Mouse (Mus musculus): ENCODE results near the gene Dcun1d1. TPM values are rescaled to one million over a fixed set of nuclear protein-coding genes. Genes with fewer than 3 reads are reported as not detected.

Dcun1d1 gene
- polyA plus RNA-seq (2014; fragmentation: Nextera tagmentation; extraction: Ambion mirVana): 84.4 and 89.6 TPM in 2 replicates

- Histone ChIP-seq H3K4me1 (ENCODE audit: control insufficient read depth, insufficient read depth, low read length) (peaks cover 7% of the 10 kb centered on the region; the same call in 1 of the 2 replicates), H3K9me3 (ENCODE audit: control insufficient read depth, low read length) (no peaks in the 10 kb centered on the region), H3K9ac (ENCODE audit: low read depth, low read length) (no peak within 1 kb of the TSS), H3K4me2 (ENCODE audit: low read depth, low read length) (no peak within 1 kb of the TSS), H3K27ac (replicated peaks; ENCODE audit: low read depth, low read length) (no peak within 1 kb of the TSS), H3K27me3 (replicated peaks; ENCODE audit: control insufficient read depth, insufficient read depth, low read length) (no peaks in the 10 kb centered on the region), H3K4me3 (ENCODE audit: low read depth, low read length) (no peak within 1 kb of the TSS), H3K36me3 (ENCODE audit: control insufficient read depth, insufficient read depth, low read length) (peaks cover 6% of the 10 kb centered on the region; the same call in 1 of the 2 replicates)
- DNase-seq (ENCODE audit: low spot score) (no peak), ATAC-seq (ENCODE audit: low read depth) (no peak)
- WGBS: 91% methylated on average over 6 of the region's 6 CpGs
These were observed at the start of gene Dcun1d1 for GRCm38 (mm10) chr3:35937345-35937744. Gene Dcun1d1, minus strand, starts transcription at chr3:35937445.

GRCm38 (mm10) chr3:35986266-35986665 lies 49.0 kb upstream of the Dcun1d1 start:
- WGBS: 97% methylated on average over 6 of the region's 6 CpGs

GRCm38 (mm10) chr3:35973551-35973950 lies 36.3 kb upstream of the Dcun1d1 start:
- DNase-seq (ENCODE audit: low spot score) (no peak), ATAC-seq (ENCODE audit: low read depth) (0 out of 2 replicates have a peak, but pooled peaks have one; percentile 53)
- Histone ChIP-seq H3K9me3 (ENCODE audit: control insufficient read depth, low read length) (no peaks in the 10 kb centered on the region), H3K36me3 (ENCODE audit: control insufficient read depth, insufficient read depth, low read length) (peaks cover 65% of the 10 kb centered on the region), H3K4me2 (ENCODE audit: low read depth, low read length) (no peak overlapping the region), H3K27ac (replicated peaks; ENCODE audit: low read depth, low read length) (no peak overlapping the region), H3K27me3 (replicated peaks; ENCODE audit: control insufficient read depth, insufficient read depth, low read length) (no peaks in the 10 kb centered on the region), H3K9ac (ENCODE audit: low read depth, low read length) (no peak overlapping the region), H3K4me3 (ENCODE audit: low read depth, low read length) (no peak overlapping the region), H3K4me1 (ENCODE audit: control insufficient read depth, insufficient read depth, low read length) (no peaks in the 10 kb centered on the region)
- 69% methylated on average over 7 of the region's 7 CpGs for WGBS

More at GRCm38 (mm10) chr3:35986266-35986665, 49.0 kb upstream of the Dcun1d1 start:
- H3K9me3 ChIP-seq (ENCODE audit: control insufficient read depth, low read length): no peaks in the 10 kb centered on the region
- H3K4me3 ChIP-seq (ENCODE audit: low read depth, low read length): no peak overlapping the region
- ATAC-seq (ENCODE audit: low read depth): no peak
- no peaks in the 10 kb centered on the region for H3K27me3 ChIP-seq (replicated peaks; ENCODE audit: control insufficient read depth, insufficient read depth, low read length)
- no peak overlapping the region for H3K4me2 ChIP-seq (ENCODE audit: low read depth, low read length)
- no peak overlapping the region for H3K27ac ChIP-seq (replicated peaks; ENCODE audit: low read depth, low read length)
- H3K4me1 ChIP-seq (ENCODE audit: control insufficient read depth, insufficient read depth, low read length): no peaks in the 10 kb centered on the region
- no peak for DNase-seq (ENCODE audit: low spot score)
- peaks cover 68% of the 10 kb centered on the region for H3K36me3 ChIP-seq (ENCODE audit: control insufficient read depth, insufficient read depth, low read length)
- H3K9ac ChIP-seq (ENCODE audit: low read depth, low read length): no peak overlapping the region

GRCm38 (mm10) chr3:35972985-35973384 lies 35.7 kb upstream of the Dcun1d1 start:
- no peak overlapping the region for H3K9ac ChIP-seq (ENCODE audit: low read depth, low read length)
- 0 out of 2 replicates have a peak, but pooled peaks have one; percentile 65 for ATAC-seq (ENCODE audit: low read depth)
- no peaks in the 10 kb centered on the region for H3K4me1 ChIP-seq (ENCODE audit: control insufficient read depth, insufficient read depth, low read length)
- no peaks in the 10 kb centered on the region for H3K27me3 ChIP-seq (replicated peaks; ENCODE audit: control insufficient read depth, insufficient read depth, low read length)
- H3K4me3 ChIP-seq (ENCODE audit: low read depth, low read length): no peak overlapping the region
- 87% methylated on average over 4 of the region's 4 CpGs for WGBS
- no peak overlapping the region for H3K4me2 ChIP-seq (ENCODE audit: low read depth, low read length)
- H3K27ac ChIP-seq (replicated peaks; ENCODE audit: low read depth, low read length): no peak overlapping the region
- H3K9me3 ChIP-seq (ENCODE audit: control insufficient read depth, low read length): no peaks in the 10 kb centered on the region
- DNase-seq (ENCODE audit: low spot score): no peak
- peaks cover 64% of the 10 kb centered on the region for H3K36me3 ChIP-seq (ENCODE audit: control insufficient read depth, insufficient read depth, low read length)

GRCm38 (mm10) chr3:35971149-35971548 lies 33.9 kb upstream of the Dcun1d1 start:
- WGBS: 95% methylated on average over 12 of the region's 12 CpGs

GRCm38 (mm10) chr3:35970441-35970840 lies 33.2 kb upstream of the Dcun1d1 start:
- DNase-seq (ENCODE audit: low spot score) (no peak), ATAC-seq (ENCODE audit: low read depth) (no peak)
- Histone ChIP-seq H3K9ac (ENCODE audit: low read depth, low read length) (no peak overlapping the region), H3K4me1 (ENCODE audit: control insufficient read depth, insufficient read depth, low read length) (no peaks in the 10 kb centered on the region), H3K4me2 (ENCODE audit: low read depth, low read length) (no peak overlapping the region), H3K27ac (replicated peaks; ENCODE audit: low read depth, low read length) (no peak overlapping the region), H3K4me3 (ENCODE audit: low read depth, low read length) (no peak overlapping the region), H3K36me3 (ENCODE audit: control insufficient read depth, insufficient read depth, low read length) (peaks cover 55% of the 10 kb centered on the region), H3K9me3 (ENCODE audit: control insufficient read depth, low read length) (no peaks in the 10 kb centered on the region), H3K27me3 (replicated peaks; ENCODE audit: control insufficient read depth, insufficient read depth, low read length) (no peaks in the 10 kb centered on the region)
- WGBS: 81% methylated on average over 4 of the region's 4 CpGs

More at GRCm38 (mm10) chr3:35971149-35971548, 33.9 kb upstream of the Dcun1d1 start:
- Histone ChIP-seq H3K4me2 (ENCODE audit: low read depth, low read length) (no peak overlapping the region), H3K27me3 (replicated peaks; ENCODE audit: control insufficient read depth, insufficient read depth, low read length) (no peaks in the 10 kb centered on the region), H3K4me1 (ENCODE audit: control insufficient read depth, insufficient read depth, low read length) (no peaks in the 10 kb centered on the region), H3K9me3 (ENCODE audit: control insufficient read depth, low read length) (no peaks in the 10 kb centered on the region), H3K36me3 (ENCODE audit: control insufficient read depth, insufficient read depth, low read length) (peaks cover 61% of the 10 kb centered on the region), H3K27ac (replicated peaks; ENCODE audit: low read depth, low read length) (no peak overlapping the region), H3K4me3 (ENCODE audit: low read depth, low read length) (no peak overlapping the region), H3K9ac (ENCODE audit: low read depth, low read length) (no peak overlapping the region)
- DNase-seq (ENCODE audit: low spot score) (no peak), ATAC-seq (ENCODE audit: low read depth) (no peak)

- Histone ChIP-seq H3K4me3 (ENCODE audit: low read depth, low read length) (no peak overlapping the region), H3K9ac (ENCODE audit: low read depth, low read length) (no peak overlapping the region), H3K27ac (replicated peaks; ENCODE audit: low read depth, low read length) (no peak overlapping the region), H3K27me3 (replicated peaks; ENCODE audit: control insufficient read depth, insufficient read depth, low read length) (no peaks in the 10 kb centered on the region), H3K4me1 (ENCODE audit: control insufficient read depth, insufficient read depth, low read length) (no peaks in the 10 kb centered on the region), H3K9me3 (ENCODE audit: control insufficient read depth, low read length) (no peaks in the 10 kb centered on the region), H3K36me3 (ENCODE audit: control insufficient read depth, insufficient read depth, low read length) (peaks cover 40% of the 10 kb centered on the region), H3K4me2 (ENCODE audit: low read depth, low read length) (no peak overlapping the region)
- ATAC-seq (ENCODE audit: low read depth) (no peak), DNase-seq (ENCODE audit: low spot score) (no peak)
- WGBS: 88% methylated on average over 8 of the region's 8 CpGs
These were observed 30.2 kb upstream of the Dcun1d1 start for GRCm38 (mm10) chr3:35967366-35967921.

GRCm38 (mm10) chr3:35966493-35966892 lies 29.2 kb upstream of the Dcun1d1 start:
- Histone ChIP-seq H3K9me3 (ENCODE audit: control insufficient read depth, low read length) (no peaks in the 10 kb centered on the region), H3K4me1 (ENCODE audit: control insufficient read depth, insufficient read depth, low read length) (no peaks in the 10 kb centered on the region), H3K27ac (replicated peaks; ENCODE audit: low read depth, low read length) (no peak overlapping the region), H3K4me2 (ENCODE audit: low read depth, low read length) (no peak overlapping the region), H3K36me3 (ENCODE audit: control insufficient read depth, insufficient read depth, low read length) (peaks cover 36% of the 10 kb centered on the region), H3K4me3 (ENCODE audit: low read depth, low read length) (no peak overlapping the region), H3K27me3 (replicated peaks; ENCODE audit: control insufficient read depth, insufficient read depth, low read length) (no peaks in the 10 kb centered on the region), H3K9ac (ENCODE audit: low read depth, low read length) (no peak overlapping the region)
- no peak for DNase-seq (ENCODE audit: low spot score)
- ATAC-seq (ENCODE audit: low read depth): no peak
- WGBS: 83% methylated on average over 2 of the region's 2 CpGs

- no peak overlapping the region for H3K4me2 ChIP-seq (ENCODE audit: low read depth, low read length)
- no peak overlapping the region for H3K27ac ChIP-seq (replicated peaks; ENCODE audit: low read depth, low read length)
- H3K36me3 ChIP-seq (ENCODE audit: control insufficient read depth, insufficient read depth, low read length): peaks cover 44% of the 10 kb centered on the region
- ATAC-seq (ENCODE audit: low read depth): no peak
- no peak overlapping the region for H3K4me3 ChIP-seq (ENCODE audit: low read depth, low read length)
- WGBS: 81% methylated on average over 4 of the region's 4 CpGs
- H3K9me3 ChIP-seq (ENCODE audit: control insufficient read depth, low read length): no peaks in the 10 kb centered on the region
- no peaks in the 10 kb centered on the region for H3K27me3 ChIP-seq (replicated peaks; ENCODE audit: control insufficient read depth, insufficient read depth, low read length)
- no peaks in the 10 kb centered on the region for H3K4me1 ChIP-seq (ENCODE audit: control insufficient read depth, insufficient read depth, low read length)
- no peak overlapping the region for H3K9ac ChIP-seq (ENCODE audit: low read depth, low read length)
- DNase-seq (ENCODE audit: low spot score): no peak
These were observed 27.7 kb upstream of the Dcun1d1 start for GRCm38 (mm10) chr3:35964928-35965327.

All from embryonic facial prominence, embryonic 14.5 days (tissue).